Mouse (Mus musculus) myocyte (in vitro differentiated cells): ENCODE data around the gene Slc35b1.

Experiments used
- CEBPB ChIP-seq: IDR thresholded peaks from 2 replicates; pipeline ENCODE4 v1.6.1; 2011; ENCODE audit warnings: mild to moderate bottlenecking, moderate library complexity; ENCODE audit not compliant: poor library complexity, insufficient read depth, severe bottlenecking
- MAX ChIP-seq: IDR thresholded peaks from one replicate; pipeline ENCODE4 v1.6.1; 2011; ENCODE audit warnings: low read depth, mild to moderate bottlenecking, control low read depth
- MYOD1 ChIP-seq, 3 experiments: IDR thresholded peaks; one replicate each; pipeline ENCODE4 v1.6.1; 2011; ENCODE audit warnings: control low read depth in 2 of 3, low read depth in 2 of 3, mild to moderate bottlenecking in 2 of 3, moderate library complexity in 1 of 3; ENCODE audit not compliant: insufficient read length in 2 of 3, control insufficient read depth in 1 of 3
- POLR2A ChIP-seq: IDR thresholded peaks from one replicate; pipeline ENCODE4 v1.6.1; 2011; ENCODE audit warnings: low read depth, mild to moderate bottlenecking, control low read depth, moderate library complexity; ENCODE audit not compliant: insufficient read length
- POLR2AphosphoS2 ChIP-seq: IDR thresholded peaks from one replicate; pipeline ENCODE4 v1.6.1; 2011; ENCODE audit warnings: low read depth, control low read depth; ENCODE audit not compliant: insufficient read length
- TCF12 ChIP-seq: IDR thresholded peaks from one replicate; pipeline ENCODE4 v1.6.1; 2011; ENCODE audit warnings: mild to moderate bottlenecking, control low read depth; ENCODE audit not compliant: poor library complexity, insufficient read depth, severe bottlenecking
- TCF3 ChIP-seq: IDR thresholded peaks from one replicate; pipeline ENCODE4 v1.6.1; 2011; ENCODE audit warnings: low read depth, control low read depth; ENCODE audit not compliant: insufficient read length

DNA sequence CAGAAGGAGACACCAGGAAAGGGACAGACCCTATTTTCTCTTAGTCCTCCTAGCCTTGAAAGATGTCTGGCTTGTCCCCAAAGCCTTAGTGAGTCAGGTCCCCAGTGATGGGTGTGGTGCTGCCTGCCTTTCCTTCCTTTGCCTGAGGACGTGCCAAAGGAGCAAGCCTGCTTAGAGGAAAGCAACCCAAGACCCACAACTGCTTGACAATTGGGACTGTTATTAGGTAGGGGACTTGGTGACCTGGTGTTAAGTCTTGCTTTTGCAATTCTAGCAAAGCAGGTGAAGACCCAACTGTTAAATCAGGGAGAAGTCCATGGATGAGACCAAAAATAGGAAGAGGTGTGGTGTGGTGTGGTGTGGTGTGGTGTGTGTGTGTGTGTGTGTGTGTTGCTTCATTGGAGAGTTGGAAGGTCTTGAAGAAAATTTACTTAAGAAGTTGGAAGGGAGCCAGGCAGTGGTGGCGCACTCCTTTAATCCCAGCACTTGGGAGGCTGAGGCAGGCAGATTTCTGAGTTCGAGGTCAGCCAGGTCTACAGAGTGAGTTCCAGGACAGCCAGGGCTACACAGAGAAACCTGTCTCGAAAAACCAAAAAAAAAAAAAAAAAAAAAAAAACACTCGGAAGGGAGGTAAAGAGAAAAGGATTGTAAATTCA lies 1.0 kb upstream of the Slc35b1 start:
- TF ChIP-seq TCF3 (no peak), MYOD1 (IDR thresholded peaks at IDR 0.05; ENCODE audit: control insufficient read depth in 1 of 3, insufficient read length in 2 of 3, low read depth in 2 of 3) (no peak), POLR2A (no peak), TCF12 (no peak), CEBPB (no peak), POLR2AphosphoS2 (no peak), MAX (no peak)
